Mouse (Mus musculus) hindbrain, postnatal 0 days (tissue): ENCODE results near the gene Gfod1. TPM values are rescaled to one million over a fixed set of nuclear protein-coding genes. Genes with fewer than 3 reads are reported as not detected.

Experiments
- ATAC-seq: fragments of 200-750 bp; cut with Nextera tagmentation; 2 replicates; pipeline ENCODE4 v1.8.0; 2017; ENCODE audit warnings: mild to moderate bottlenecking, moderate TSS enrichment, moderate library complexity
- DNase-seq: peaks from one replicate; pipeline ENCODE4 v3.0.0-alpha.2; 2015; ENCODE audit warnings: low spot score
- H3K27ac ChIP-seq: fragments of 300-500 bp; sonication (generic); 2 replicates; pipeline ENCODE4 v1.5.1; 2014; ENCODE audit warnings: mild to moderate bottlenecking
- H3K27me3 ChIP-seq: fragments of 300-500 bp; sonication (generic); 2 replicates; pipeline ENCODE4 v1.6.1; 2014; ENCODE audit warnings: low read length, mixed read lengths; ENCODE audit not compliant: insufficient read depth
- H3K36me3 ChIP-seq: fragments of 300-500 bp; sonication (generic); 2 replicates; pipeline ENCODE4 v1.6.1; 2014; ENCODE audit warnings: low read length, mixed read lengths; ENCODE audit not compliant: insufficient read depth
- H3K4me1 ChIP-seq: fragments of 300-500 bp; sonication (generic); 2 replicates; pipeline ENCODE4 v1.6.1; 2014; ENCODE audit warnings: antibody characterized with exemption, low read length, mixed read lengths; ENCODE audit not compliant: insufficient read depth
- H3K4me2 ChIP-seq: fragments of 300-500 bp; sonication (generic); 2 replicates; pipeline ENCODE4 v1.6.1; 2014; ENCODE audit warnings: low read depth, mild to moderate bottlenecking, low read length, moderate library complexity, mixed read lengths
- H3K4me3 ChIP-seq: fragments of 300-500 bp; sonication (generic); 2 replicates; pipeline ENCODE4 v1.5.1; 2014; ENCODE audit warnings: low read length
- H3K9ac ChIP-seq: fragments of 300-500 bp; sonication (generic); replicated peaks from 2 replicates; pipeline ENCODE4 v1.6.1; 2014; ENCODE audit warnings: mild to moderate bottlenecking, low read length, moderate library complexity, mixed read lengths
- H3K9me3 ChIP-seq: fragments of 300-500 bp; sonication (generic); 2 replicates; pipeline ENCODE4 v1.6.1; 2016; ENCODE audit warnings: low read length, mixed read lengths
- CTCF ChIP-seq: IDR thresholded peaks from 2 replicates; pipeline ENCODE4 v1.5.1; 2016; ENCODE audit warnings: antibody characterized with exemption, control low read depth, low read depth
- WGBS: fragments of 180-500 bp; shearing (Covaris S2); extraction: QIAGEN DNeasy Blood & Tissue Kit; methylation state at CpG from one replicate; pipeline ENCODE4 v1.1.7; 2014; 5-methylcytosine and 5-hydroxymethylcytosine counted together
- polyA plus RNA-seq: library from polyadenylated mRNA; unstranded; fragments of >200 nt; fragmentation: Nextera tagmentation; extraction: Ambion mirVana; gene quantifications from 2 replicates; pipeline ENCODE4 v1.2.1, GENCODE M21; 2015
- total RNA-seq: library from RNA; depleted of rRNA; stranded (reverse); fragments of >200 nt; gene quantifications from 2 replicates; pipeline ENCODE4 v1.2.3, GENCODE M21; 2014

Gfod1 gene
- total and polyA plus RNA-seq, 2 experiments from 2014 or later: 2.6 to 26.3 TPM

DNA sequence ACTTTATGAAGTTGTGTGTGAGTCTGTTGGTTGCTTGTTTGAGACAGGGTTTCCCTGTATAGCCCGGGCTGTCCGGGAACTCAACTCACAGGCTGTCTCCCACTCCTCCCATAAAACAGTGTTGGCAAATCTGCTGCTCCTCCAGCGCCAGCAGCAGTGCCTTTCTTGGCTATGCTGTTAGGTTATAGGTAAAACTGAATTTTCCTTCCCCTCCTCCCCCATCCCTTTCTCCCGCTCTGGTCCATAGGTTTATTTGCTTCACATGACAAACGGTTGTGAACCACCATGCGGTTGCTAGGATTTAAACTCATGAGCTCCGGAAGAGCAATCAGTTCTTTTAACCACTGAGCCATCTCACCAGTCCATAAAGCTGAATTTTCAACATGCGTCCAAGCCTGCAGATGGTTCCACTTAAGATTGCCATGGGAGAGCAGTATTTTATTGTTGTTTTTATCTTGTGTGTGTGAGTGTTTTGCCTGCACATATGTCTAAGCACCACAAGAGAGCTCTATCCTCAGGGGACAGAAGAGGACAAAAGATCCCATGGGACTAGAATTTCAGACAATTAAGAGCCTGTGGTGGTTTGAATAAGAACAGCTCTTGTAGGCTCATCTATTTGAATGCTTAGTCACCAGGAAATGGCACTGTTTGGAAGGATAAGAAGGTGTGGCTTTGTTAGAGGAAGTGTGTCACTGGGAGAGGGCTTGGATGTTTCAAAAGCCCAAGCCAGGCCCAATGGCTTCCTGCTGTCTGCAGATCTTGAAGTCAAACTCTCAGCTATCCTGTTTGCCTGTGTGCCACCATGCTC, 120.5 kb downstream of the Gfod1 start:
- 35% methylated on average over 8 of the region's 8 CpGs for WGBS
- TF ChIP-seq CTCF: no peak
- H3K4me2 ChIP-seq: peak overlapping the region; percentile 57
- H3K36me3 ChIP-seq: no peaks in the 10 kb centered on the region
- peak overlapping the region; percentile 23 for H3K4me3 ChIP-seq
- no peaks in the 10 kb centered on the region for H3K4me1 ChIP-seq
- H3K9ac ChIP-seq: no peak overlapping the region
- no peaks in the 10 kb centered on the region for H3K27me3 ChIP-seq
- DNase-seq (no peak), ATAC-seq (peak; percentile 60)
- no peak overlapping the region for H3K27ac ChIP-seq
- H3K9me3 ChIP-seq: no peaks in the 10 kb centered on the region

DNA sequence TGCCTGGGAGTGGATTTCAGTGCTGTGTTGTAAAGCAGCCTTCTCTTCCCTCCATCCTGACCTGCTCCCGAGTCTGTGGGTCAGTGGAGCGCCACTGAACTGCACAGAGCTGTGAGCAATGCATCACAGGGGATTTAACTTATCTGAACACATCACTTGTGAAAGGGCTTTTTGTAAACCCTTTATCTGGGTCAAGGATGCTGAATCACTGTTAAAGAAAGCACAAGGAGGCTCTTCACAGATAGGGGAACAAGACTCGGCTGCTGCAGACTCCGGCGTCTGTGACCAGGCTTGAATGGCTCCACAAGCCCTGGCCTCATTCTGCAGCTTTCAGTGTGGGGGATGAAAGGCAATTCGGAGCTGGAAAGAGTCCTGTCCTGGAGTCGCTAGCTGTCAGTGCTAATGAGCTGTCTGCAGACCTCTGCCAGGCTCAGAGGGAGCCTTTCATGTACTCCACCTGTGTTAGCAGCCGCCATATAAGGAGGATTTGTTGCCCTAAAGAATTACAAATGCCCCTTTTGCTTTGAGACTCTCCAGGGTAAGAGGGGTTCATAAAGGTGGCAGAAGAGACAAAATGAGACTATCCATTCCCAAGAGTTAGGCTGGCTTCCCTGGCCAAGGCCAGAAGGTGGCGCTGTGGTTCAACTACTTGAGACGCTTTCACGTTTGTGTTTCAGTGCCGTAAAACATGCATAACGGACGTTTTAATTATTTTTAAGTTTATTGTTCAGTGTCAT, 121.3 kb downstream of the Gfod1 start:
- Histone ChIP-seq H3K27ac (0 out of 2 replicates have a peak overlapping the region, but pooled peaks have one; percentile 26), H3K36me3 (no peaks in the 10 kb centered on the region), H3K4me1 (no peaks in the 10 kb centered on the region), H3K27me3 (no peaks in the 10 kb centered on the region), H3K4me3 (peak overlapping the region; percentile 23), H3K9me3 (no peaks in the 10 kb centered on the region), H3K4me2 (peak overlapping the region; percentile 57), H3K9ac (0 out of 2 replicates have a peak overlapping the region, but pooled peaks have one; percentile 30)
- DNase-seq (peak; percentile 94), ATAC-seq (peak; percentile 80)
- 13% methylated on average over 14 of the region's 14 CpGs for WGBS
- TF ChIP-seq CTCF: peak; percentile 93

- no peak overlapping the region for H3K9ac ChIP-seq
- no peak for TF ChIP-seq CTCF
- ATAC-seq: no peak
Measured at GRCm38 (mm10) chr13:43181104-43181503, 122.9 kb downstream of the Gfod1 start.

DNA sequence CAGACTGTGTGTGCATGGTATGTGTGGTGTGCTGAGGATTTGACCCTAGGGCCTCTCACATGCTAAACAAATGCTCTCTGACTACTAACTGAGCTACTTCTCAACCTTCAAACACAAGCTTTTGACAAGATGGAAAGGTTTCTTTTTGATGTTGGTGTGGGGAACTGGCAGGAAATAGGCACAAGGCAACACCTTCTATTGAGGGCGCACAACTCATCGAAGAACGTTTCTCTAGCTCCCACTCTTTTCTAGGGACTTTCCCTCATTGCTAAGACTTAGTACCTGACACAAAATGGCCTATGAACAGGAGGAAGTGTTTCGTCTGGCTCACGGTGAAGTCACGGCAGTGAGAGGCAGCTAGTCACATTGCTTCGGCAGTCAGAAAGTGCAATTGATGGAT, 126.7 kb downstream of the Gfod1 start:
- no peak overlapping the region for H3K4me3 ChIP-seq
- ATAC-seq (no peak), DNase-seq (no peak)
- H3K9me3 ChIP-seq: no peaks in the 10 kb centered on the region
- no peak for TF ChIP-seq CTCF
- no peak overlapping the region for H3K9ac ChIP-seq
- 91% methylated on average over 7 of the region's 7 CpGs for WGBS
- no peak overlapping the region for H3K4me2 ChIP-seq
- H3K27ac ChIP-seq: no peak overlapping the region
- no peaks in the 10 kb centered on the region for H3K4me1 ChIP-seq
- no peaks in the 10 kb centered on the region for H3K36me3 ChIP-seq
- no peaks in the 10 kb centered on the region for H3K27me3 ChIP-seq

More at GRCm38 (mm10) chr13:43181104-43181503, 122.9 kb downstream of the Gfod1 start:
- Histone ChIP-seq H3K4me3 (no peak overlapping the region), H3K27ac (no peak overlapping the region), H3K4me2 (no peak overlapping the region), H3K9me3 (no peaks in the 10 kb centered on the region), H3K36me3 (no peaks in the 10 kb centered on the region), H3K27me3 (no peaks in the 10 kb centered on the region), H3K4me1 (no peaks in the 10 kb centered on the region)
- 62% methylated on average over 7 of the region's 7 CpGs for WGBS
- no peak for DNase-seq

GRCm38 (mm10) chr13:43176676-43177075, 127.3 kb downstream of the Gfod1 start:
- no peaks in the 10 kb centered on the region for H3K9me3 ChIP-seq
- DNase-seq (no peak), ATAC-seq (no peak)
- no peak for TF ChIP-seq CTCF
- H3K27me3 ChIP-seq: no peaks in the 10 kb centered on the region
- H3K4me1 ChIP-seq: 0 out of 2 replicates have a peak, but pooled peaks cover 6% of the 10 kb centered on the region
- no peak overlapping the region for H3K27ac ChIP-seq
- no peak overlapping the region for H3K9ac ChIP-seq
- no peak overlapping the region for H3K4me2 ChIP-seq
- no peak overlapping the region for H3K4me3 ChIP-seq
- WGBS: 92% methylated on average over 3 of the region's 3 CpGs
- no peaks in the 10 kb centered on the region for H3K36me3 ChIP-seq

DNA sequence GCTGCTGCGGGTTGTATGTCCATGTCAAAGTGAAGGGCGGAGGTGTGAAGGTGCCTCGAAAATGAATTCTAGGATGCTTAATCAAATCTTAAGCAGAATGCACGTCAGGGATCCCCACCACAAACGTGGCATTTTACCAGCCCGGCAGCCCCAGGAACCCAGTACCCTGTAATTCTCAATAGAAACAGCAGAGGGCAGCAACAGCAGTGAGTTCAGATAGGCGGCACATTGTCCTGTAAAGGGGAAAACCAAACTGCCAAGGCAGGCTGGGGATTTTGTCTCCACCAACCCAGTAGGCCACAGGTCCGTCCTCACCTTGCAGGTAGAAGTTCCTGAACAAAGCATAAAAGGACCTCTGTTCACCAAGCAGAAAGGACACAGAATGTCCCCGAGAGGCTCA, 130.7 kb downstream of the Gfod1 start:
- WGBS: 17% methylated on average over 9 of the region's 9 CpGs
- Histone ChIP-seq H3K9ac (no peak overlapping the region), H3K27me3 (no peaks in the 10 kb centered on the region), H3K36me3 (0 out of 2 replicates have a peak, but pooled peaks cover 4% of the 10 kb centered on the region), H3K4me2 (no peak overlapping the region), H3K27ac (no peak overlapping the region), H3K9me3 (no peaks in the 10 kb centered on the region), H3K4me1 (0 out of 2 replicates have a peak, but pooled peaks cover 6% of the 10 kb centered on the region), H3K4me3 (no peak overlapping the region)
- TF ChIP-seq CTCF: peak; percentile 86
- peak; percentile 78 for DNase-seq
- ATAC-seq: no peak
